Mouse (Mus musculus) gastrocnemius, postnatal 25 days (tissue): Measurements from ENCODE around the gene Cmtm1. TPM values are rescaled to one million over a fixed set of nuclear protein-coding genes. Genes with fewer than 3 reads are reported as not detected.
"Not testable (repeated sequence)": the region's sequence is repeated elsewhere in the genome, so short reads cannot be mapped to it uniquely, and the experiment has no call there.

Experiments used
- DNase-seq: peaks from one replicate; pipeline ENCODE4 v3.0.0; 2022
- long read RNA-seq, 2 experiments: library from polyadenylated mRNA; stranded (forward); transcript quantifications; one replicate each; pipeline ENCODE4 v2.0.0; 2021
- total RNA-seq, 2 experiments: library from RNA; stranded (reverse); gene quantifications; 1 replicate in 1 of 2; 2 replicates in 1 of 2; pipeline ENCODE4 v1.2.3; 2021

Gene Cmtm1
- not detected for total RNA-seq
- long read RNA-seq, experiment 1, result 0 reads
- long read RNA-seq, experiment 2, result 0 reads

- peak; percentile 83 for DNase-seq
Observed at GRCm38 (mm10) chr8:104309441-104310155, at the start of gene Cmtm1, which contains the start of gene Gm45711. Cmtm1 (minus strand) TSS chr8:104310145. Gm45711 (minus strand) TSS chr8:104310081.

- no peak for DNase-seq
Observed at GRCm38 (mm10) chr8:104358637-104359036, 48.7 kb upstream of the Cmtm1 start.

GRCm38 (mm10) chr8:104354504-104354903 lies 44.6 kb upstream of the Cmtm1 start:
- no peak for DNase-seq

GRCm38 (mm10) chr8:104353186-104353585 lies 43.2 kb upstream of the Cmtm1 start:
- no peak for DNase-seq

GRCm38 (mm10) chr8:104350047-104350446 lies 40.1 kb upstream of the Cmtm1 start:
- DNase-seq, result no peak

GRCm38 (mm10) chr8:104348971-104349370 lies 39.0 kb upstream of the Cmtm1 start:
- DNase-seq, result no peak

- DNase-seq, result no peak
Observed at GRCm38 (mm10) chr8:104346706-104347105, 36.8 kb upstream of the Cmtm1 start.

GRCm38 (mm10) chr8:104344622-104345021 lies 34.7 kb upstream of the Cmtm1 start:
- no peak for DNase-seq

- DNase-seq, result peak; percentile 76
Observed at GRCm38 (mm10) chr8:104343957-104344356, 34.0 kb upstream of the Cmtm1 start.

GRCm38 (mm10) chr8:104342426-104342825 lies 32.5 kb upstream of the Cmtm1 start:
- DNase-seq, result no peak

GRCm38 (mm10) chr8:104341678-104342077 lies 31.7 kb upstream of the Cmtm1 start:
- DNase-seq, result no peak

GRCm38 (mm10) chr8:104341106-104341561 lies 31.2 kb upstream of the Cmtm1 start:
- DNase-seq, result peak; percentile 78

- peak; percentile 78 for DNase-seq
Observed at GRCm38 (mm10) chr8:104340233-104341105, 30.5 kb upstream of the Cmtm1 start.

GRCm38 (mm10) chr8:104339983-104340232 lies 30.0 kb upstream of the Cmtm1 start:
- no peak for DNase-seq

GRCm38 (mm10) chr8:104339229-104339982 lies 29.5 kb upstream of the Cmtm1 start, which contains the start of gene Cmtm3:
Cmtm3 (plus strand) TSS chr8:104339410.
- peak; percentile 44 for DNase-seq

GRCm38 (mm10) chr8:104337890-104338289 lies 27.9 kb upstream of the Cmtm1 start:
- no peak for DNase-seq

GRCm38 (mm10) chr8:104336806-104337205 lies 26.9 kb upstream of the Cmtm1 start:
- no peak for DNase-seq

- DNase-seq, result no peak
Observed at GRCm38 (mm10) chr8:104334196-104334595, 24.3 kb upstream of the Cmtm1 start.

- no peak for DNase-seq
Observed at GRCm38 (mm10) chr8:104333786-104334185, 23.8 kb upstream of the Cmtm1 start.

GRCm38 (mm10) chr8:104332665-104333631 lies 23.0 kb upstream of the Cmtm1 start:
- DNase-seq, result no peak

- not testable (repeated sequence) for DNase-seq
Observed at GRCm38 (mm10) chr8:104321930-104322329, 12.0 kb upstream of the Cmtm1 start, which contains the start of gene Cmtm2b. Cmtm2b (plus strand) TSS chr8:104322230.
